Mouse (Mus musculus): Measurements from ENCODE around the gene Nudt4.

DNA sequence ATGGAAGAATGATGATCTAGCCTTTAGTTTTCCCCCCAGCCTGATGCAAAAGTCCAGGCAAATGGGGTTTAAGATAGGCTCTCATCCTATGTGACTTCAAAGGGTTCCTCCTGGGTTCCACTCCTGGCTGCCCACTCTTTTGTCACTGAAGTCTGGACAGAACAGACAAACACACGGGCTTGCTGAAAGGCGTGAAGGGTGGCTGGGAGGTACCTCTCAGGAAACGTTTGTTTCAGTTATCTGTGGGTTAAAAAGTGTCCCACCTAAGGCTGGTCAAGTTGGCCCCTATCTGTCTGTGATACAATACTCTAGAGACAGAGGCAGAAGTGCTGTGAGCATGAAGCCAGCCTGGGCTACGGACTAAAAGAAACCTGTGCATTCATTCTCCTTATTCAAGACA, 11.0 kb upstream of the Nudt4 start:
- TF ChIP-seq REST (IDR thresholded peaks at IDR 0.05; ENCODE audit: insufficient read depth, insufficient read length) (no peak), POLR2A (IDR thresholded peaks at IDR 0.05; ENCODE audit: insufficient read length, low read depth) (no peak), POLR2AphosphoS2 (IDR thresholded peaks at IDR 0.05; ENCODE audit: insufficient read length, low read depth) (no peak)

Measured in myocyte (in vitro differentiated cells).